Mouse (Mus musculus) induced T-regulatory cell, adult 2 months (primary cell): ENCODE measurements around the gene Pkd1.

Experiments used
- DNase-seq: peaks from one replicate; pipeline ENCODE4 v3.0.0-alpha.2; 2012; ENCODE audit warnings: low read depth

The Pkd1 gene

DNA sequence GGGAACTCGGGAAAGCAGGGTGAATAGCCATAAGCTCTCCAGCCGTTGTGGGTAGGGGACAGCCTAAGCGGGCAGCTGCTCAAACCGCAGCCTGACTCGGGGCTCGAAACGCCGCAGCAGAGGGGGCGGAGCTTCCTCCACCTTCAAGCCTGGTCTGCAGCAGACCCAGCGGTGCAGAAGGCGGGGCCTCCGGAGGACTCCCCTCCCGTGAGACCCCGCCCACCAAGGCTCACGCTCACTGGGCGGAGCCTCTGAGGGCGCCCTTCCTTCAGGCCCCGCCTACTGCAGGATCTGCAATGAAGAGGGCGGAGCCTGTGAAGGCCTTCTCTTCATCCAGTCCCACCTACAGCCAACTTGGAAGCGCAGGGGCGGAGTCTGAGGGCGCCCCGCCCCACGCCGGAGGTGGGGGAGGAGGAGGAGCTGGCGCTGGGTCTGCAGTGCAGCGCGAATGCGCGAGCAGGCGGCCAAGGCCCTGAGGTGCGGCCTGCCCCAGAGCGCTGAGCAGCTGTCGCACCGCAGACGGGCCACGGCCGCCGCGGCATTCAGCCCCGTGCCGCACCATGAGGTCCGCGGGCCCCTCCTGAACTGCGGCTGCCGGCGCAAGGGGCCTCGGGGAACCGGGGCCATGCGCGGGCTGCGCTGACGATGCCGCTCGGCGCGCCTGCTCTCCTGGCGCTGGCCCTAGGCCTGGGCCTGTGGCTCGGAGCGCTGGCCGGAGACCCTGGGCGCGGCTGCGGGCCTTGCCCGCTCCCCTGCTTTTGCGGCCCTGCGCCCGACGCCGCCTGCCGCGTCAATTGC, at the start of gene Pkd1:
Gene Pkd1, plus strand, starts transcription at position 217 of the 798 bp plus-strand sequence.
- DNase-seq: peak; percentile 100

DNA sequence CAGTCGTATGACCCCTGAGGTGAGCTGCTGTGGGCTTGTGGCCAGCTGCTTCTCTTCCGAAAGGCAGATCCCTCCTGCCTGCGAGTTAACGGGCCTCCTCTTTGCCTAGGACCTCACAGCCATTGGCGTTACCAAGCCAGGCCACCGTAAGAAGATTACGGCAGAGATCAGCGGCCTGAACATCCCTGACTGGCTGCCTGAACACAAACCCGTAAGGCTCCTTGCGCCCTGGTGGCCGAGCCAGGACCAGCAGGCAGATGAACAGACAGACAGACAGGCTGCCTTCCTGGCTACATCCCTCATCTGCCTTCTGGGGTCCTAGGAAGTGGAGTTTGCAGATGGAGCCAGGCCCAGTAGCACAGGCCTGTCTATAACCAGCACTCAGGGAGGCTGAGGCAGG, 47.4 kb upstream of the Pkd1 start:
- DNase-seq: peak; percentile 35

DNA sequence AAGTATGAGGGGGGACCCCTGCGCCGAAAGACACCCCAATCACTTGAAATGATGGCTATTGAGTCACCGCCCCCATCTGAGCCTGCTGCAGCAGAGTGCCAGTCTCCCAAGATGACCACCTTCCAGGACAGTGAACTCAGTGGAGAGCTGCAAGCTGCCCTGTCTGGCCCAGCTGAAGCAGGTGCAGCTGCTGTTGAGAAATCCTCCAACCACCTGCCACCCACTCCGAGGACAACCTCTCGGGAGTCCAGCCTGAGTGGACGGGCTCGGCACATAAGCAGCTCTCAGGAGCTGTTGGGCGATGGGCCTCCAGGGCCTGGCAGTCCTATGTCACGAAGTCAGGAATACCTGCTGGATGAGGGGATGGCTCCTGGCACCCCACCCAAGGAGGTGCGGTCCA, 45.5 kb upstream of the Pkd1 start:
- DNase-seq: no peak

DNA sequence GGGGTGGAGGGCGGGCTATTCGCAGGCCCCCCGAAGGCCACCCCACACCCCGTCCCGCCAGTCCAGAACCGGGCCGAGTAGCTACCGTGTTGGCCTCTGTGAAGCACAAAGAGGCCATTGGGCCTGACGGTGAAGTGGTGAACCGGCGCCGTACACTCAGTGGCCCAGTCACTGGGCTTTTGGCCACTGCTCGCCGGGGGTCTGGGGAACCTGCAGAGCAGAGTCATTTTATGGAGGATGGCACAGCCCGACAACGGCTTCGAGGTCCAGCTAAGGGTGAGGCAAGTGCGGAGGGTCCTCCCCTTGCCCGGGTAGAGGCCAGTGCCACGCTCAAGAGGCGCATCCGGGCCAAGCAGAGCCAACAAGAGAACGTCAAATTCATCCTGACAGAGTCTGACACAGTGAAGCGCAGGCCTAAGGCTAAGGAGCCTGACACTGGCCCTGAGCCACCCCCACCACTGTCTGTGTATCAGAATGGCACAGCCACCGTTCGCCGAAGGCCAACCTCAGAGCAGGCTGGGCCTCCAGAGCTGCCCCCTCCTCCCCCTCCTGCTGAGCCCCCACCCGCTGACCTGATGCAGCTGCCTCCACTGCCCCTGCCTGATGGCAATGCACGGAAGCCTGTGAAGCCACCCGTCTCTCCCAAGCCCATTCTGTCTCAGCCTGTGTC, 44.2 kb upstream of the Pkd1 start:
- DNase-seq: no peak

DNA sequence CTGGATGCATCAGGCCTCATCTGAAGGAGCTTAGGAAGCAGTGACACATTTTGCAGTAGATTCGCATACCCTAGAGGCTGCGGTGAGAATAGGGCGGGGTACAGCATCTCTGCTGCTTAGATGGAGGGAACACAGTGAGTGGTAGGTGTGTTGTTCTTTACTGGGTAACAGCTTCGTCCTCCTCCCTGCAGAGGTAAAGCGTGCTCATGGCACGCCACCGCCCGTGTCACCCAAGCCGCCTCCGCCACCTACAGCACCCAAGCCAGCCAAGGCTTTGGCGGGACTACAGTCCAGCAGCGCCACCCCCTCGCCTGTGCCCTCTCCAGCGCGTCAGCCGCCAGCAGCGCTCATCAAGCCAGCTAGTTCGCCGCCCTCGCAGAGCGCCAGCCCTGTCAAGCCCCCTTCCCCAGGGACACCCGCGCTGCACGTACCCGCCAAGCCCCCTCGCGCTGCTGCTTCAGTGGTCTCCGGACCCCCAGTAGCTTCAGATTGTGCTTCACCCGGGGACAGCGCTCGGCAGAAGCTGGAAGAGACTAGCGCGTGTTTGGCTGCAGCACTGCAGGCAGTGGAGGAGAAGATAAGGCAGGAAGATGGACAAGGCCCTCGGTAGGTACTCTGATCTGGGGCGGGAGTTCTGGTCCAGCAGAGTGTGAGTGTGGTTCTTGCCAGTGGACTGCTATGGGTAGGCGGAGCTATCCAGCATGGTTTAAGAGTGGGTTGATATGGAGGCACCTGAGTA, 43.1 kb upstream of the Pkd1 start:
- no peak for DNase-seq

DNA sequence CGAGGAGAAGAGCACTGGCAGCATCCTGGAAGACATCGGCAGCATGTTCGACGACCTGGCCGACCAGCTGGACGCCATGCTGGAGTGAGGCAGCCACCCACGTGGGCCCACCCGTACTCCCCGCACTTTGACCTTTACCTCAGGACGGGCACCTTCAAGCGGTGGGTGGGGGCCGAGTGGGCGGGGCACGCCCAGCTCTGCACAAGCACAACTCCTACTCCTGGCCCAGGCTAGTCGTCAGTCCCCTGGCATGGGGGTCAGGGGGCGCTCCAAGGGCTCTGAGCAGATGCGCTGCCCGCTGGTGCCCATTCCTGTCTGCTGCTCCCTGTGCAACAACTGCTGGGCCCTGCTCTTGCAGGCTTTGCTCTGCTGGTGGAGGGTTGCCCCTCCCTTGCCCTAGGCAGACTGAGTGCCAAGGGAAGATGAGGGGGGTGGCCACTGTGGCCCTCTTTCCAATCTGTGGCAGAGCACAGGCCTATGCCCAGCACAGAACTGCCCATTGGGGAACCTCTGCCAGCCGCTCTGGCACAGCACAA, 42.4 kb upstream of the Pkd1 start:
- no peak for DNase-seq

DNA sequence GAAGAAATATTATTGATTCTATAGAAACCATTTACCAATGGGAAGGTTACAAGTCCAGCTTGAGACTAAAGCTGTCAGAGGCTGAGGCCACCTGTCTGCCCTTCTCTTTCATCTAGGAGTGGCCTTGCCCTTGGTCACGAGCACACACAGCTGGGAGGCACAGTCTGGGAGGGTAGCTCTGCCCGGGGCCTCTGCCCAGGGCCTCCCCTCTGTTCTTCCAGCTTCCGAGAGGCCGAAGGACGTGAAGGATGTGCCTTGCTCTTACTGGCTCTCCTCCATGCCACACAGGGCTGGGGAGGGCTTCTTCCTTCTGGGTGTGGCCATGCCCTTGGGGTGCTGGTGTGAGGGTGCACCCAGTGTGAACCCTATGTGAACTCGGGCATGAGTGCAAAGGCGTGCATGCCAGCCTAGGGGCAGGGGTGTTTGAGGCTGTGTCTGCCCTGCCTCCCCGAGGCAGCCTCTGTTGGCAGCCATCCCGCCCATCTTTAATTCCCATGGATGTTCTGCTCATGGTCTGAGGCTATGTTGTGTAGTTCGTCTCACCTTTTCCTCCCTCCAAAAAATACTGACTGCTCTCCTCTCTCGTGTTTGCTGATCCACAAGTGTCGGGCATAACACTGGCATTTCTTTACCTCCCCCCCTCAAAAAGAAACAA, 41.7 kb upstream of the Pkd1 start:
- no peak for DNase-seq

DNA sequence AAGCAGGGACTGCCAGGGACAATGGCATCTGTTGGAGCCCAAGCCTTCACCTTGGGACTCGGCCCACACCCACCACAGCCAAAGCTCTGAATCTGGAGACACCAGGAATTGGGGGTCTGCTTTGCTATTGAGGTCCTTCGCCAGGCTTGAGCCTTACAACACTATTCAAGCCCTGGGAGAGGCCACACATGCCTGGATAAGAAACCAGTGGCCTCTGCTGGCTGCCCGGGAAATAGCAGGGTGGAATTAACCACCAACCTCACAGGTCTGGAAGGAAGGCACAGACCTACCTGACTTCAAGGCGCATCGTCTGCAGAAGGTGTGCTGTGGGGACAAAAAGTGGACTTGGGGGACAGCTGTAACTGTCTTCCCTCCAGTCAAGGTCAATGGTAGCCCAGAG, 36.0 kb upstream of the Pkd1 start:
- DNase-seq: peak; percentile 44

DNA sequence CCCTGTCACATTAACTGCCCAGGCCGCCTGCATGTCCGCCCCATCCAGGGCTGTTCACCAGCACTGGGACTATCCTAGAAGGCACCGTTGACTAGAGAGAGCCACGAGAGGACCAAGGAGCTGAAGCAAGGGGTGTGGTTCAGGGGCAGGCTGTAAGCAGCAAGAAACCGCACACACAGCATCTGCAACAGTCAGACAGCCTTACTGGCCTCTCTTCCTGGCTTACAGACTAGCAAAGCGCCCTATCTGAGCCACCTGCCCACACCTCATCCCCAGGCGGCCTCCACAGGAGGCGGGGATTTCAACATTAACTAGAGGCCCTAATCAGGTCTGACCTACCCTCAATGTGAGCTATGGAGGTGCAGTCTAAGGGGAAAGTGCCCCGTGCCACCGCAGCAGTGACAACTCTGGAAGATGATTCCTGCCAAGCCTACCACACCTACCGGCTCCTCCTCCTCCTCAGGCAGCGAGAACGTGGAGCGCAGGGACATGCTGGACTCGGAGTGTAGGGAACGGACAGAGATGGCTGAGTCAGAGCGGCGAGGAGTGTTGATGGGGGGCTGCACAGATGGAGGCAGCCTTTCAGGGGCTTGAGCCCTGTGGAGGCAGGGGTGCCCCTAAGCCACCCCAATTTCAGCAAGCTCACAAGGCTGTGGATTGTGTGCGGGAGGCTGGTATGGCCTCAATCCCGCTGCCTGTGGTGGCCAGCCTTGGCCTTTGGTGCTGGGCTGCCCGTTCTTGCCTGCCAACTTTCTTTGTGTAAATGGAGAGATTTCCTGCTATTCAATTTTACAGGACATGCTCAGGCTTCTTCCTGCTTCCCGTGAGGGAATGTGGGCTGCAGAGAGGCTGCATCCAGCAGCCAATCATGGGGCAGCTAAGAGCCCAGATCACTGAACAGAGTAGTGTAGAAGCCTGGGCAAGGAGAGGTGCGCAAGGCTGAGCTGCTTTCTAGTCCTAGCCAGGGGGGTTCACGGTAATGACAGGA, 35.1 kb upstream of the Pkd1 start:
- no peak for DNase-seq

DNA sequence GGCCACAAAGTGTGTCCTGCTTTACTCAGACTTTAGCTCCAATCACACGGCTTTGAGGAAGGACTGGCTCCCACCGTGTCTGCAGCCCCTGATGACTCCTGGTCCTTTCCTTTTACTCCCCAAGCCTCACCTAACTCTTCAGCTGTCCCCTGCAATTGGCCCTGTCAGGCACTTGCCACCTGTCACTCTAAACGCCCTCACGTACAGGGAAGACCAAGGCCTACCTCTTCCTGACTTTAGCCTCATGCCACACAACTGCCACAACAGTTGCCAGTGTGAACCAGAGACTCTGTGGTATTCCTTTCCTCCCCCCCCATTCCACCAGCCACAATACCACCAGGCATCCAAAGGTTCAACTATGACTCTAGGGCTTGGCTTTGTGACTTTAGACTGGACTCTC, 29.2 kb upstream of the Pkd1 start:
- DNase-seq: no peak

DNA sequence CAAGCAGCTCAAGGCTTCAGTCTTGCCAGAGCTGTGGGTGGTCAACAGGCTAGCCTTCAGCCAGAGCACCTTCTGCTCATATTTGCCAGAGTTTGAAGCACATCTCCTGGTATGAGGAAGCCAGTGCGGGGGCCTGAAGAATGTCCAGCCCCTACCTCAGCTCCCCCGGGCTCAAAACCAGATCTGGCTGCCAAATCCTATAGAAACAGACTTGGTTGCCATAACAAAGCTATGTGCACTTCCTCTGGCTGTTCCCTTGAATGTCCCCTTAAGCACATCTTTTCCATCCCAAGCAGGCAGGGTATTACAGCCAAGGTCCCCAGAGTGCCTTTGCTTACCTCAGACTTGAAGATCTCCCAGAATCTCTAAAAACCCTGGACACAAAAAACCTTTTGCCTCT, 24.9 kb upstream of the Pkd1 start:
- DNase-seq: no peak

DNA sequence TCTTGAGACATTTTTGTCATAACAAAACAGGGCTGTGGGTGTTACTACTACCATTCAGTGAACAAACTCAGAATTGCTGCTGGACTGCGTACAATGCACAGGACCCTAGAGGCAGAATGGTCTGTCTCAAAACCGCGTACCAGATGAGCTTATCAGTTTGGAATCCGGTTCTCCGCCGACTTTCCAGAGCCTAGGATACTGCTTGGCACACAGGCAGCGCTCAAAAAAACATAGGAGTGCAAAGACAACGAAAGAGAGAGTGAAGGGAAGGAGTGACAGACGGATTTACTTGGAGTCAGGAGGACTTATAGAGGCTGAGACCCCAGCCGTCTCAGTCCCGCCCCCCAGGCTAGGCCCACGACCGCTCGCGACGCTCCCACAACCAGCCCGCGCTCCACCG, 22.3 kb upstream of the Pkd1 start:
- no peak for DNase-seq

DNA sequence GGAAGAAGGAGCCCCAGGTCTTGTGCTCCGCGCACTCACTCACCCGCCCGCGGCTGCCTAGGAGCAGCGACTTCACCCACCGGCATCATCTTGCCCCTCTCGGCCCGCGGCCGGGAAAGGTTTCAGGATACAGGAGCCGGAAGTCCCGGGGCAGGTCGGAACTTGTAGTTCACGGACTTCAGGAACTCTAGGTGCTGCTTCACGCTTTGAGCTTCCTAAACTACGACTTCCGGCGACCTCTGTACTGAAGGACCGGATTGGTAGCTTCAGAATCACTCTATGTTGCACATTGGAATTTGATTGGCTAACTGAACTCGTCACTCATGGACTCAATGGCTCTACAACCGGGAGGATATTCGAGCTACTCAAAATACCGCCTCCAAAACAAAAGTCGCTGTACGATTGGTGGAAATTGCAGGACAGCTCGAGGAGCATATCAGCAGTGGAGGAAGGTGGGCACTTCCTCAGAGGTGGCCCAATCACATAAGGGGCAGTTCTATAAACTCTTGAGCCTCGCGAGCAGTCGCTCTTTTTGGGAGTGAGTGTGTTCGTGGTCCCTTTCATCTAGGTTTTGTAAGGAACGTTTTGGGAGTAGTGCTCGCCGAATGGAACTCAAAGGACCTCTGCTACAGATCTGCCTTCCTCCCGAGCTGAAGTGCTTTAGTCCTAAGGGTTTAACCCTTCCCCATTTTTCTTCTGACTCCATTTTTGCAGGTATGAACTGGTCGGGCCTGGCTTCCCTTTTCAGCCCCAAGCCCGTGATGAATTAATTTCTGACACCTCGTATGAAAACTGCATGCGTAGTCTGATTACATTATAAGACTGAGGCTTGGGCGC, 21.7 kb upstream of the Pkd1 start, which contains the start of gene Traf7:
Gene Traf7, minus strand, starts transcription at position 216 of the 837 bp plus-strand sequence.
- peak; percentile 99 for DNase-seq

DNA sequence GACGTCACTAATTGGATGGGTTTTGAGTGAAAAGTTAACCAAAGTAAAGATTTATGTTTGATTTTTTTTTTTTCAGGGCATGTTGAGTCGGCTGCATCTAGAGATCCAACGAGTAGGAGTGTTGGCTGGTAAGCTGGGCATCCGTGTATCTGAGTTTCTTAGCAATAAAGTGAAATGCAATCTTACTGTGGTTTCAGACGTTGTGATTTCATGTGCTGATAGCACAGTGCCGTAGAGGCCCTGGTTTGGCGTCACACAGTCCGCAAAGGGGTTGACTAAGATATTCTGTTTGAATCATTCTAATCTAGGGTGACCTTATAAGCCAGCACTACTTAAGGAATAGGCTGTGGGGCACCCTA, 21.1 kb upstream of the Pkd1 start:
- peak; percentile 85 for DNase-seq

DNA sequence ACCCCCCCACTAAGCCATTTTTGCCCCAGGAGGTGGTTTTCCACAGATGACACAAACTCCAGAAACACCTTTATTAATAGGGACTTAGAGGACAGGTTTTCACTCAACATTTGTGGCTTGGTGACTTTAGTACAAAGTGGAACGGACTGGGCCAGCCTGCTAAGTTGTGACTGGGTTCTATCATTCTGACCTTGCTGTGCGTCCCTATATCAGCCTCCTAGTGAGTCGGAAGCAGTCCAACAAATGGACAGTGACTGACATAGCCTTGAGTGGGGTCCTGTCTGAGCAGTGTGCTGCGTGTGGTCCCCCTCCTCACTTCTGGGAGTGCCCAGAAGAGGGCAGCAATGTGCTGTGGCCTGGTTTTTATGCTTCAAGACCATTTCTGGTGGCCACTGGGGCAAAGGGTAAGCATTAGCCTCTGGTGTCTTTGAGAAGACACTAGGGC, 20.6 kb upstream of the Pkd1 start:
- peak; percentile 84 for DNase-seq

DNA sequence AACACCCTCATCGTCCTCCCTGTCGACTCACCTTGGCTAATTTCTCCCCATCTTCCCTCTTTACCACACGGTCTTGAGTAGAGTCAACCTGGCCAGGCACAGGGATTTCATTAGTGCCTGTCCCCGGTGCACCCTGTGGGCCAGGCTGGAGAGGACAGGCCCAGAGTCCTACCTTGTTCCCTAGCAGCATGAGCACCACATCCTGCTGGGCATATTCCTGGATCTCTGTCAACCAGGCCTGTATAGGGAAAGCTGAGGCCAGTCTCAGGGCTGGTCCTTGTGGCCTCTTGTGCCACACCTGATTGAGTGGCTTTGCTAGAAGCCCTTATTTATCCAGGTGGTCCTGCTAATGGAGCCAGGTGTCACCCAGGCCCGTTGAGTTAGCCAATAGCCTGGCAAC, 19.8 kb upstream of the Pkd1 start:
- DNase-seq: peak; percentile 36

DNA sequence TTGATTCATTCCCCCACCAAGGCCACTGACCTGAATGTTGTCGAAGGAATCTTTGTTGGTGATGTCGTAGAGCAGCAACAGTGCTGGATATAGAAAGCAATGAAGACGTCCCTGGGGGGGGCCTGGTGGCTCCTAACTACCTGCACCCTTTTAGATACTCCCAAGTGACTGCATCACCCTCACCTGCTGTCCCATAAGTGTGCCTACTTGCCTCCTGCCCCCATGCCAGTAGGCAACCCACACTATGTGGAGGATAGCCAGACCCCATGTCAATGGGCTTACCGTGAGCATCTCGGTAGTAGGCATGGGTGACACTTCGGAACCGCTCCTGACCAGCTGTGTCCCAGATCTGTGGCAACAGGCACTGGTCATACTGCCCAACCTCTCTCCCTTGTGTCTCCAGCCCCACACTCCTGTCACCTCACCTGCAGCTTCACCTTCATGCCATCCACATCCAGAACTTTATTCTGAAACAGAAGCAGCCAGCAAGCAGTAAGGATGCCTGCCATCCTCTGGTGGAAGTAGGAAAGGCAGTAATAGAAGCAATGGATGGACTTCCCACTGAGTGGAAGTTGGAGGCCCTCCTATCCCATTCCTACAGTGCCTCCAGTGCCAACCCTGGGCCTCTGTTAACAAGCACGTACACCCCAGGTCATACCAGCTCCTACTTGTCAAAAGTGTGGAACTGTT, 19.1 kb upstream of the Pkd1 start:
- DNase-seq: no peak

DNA sequence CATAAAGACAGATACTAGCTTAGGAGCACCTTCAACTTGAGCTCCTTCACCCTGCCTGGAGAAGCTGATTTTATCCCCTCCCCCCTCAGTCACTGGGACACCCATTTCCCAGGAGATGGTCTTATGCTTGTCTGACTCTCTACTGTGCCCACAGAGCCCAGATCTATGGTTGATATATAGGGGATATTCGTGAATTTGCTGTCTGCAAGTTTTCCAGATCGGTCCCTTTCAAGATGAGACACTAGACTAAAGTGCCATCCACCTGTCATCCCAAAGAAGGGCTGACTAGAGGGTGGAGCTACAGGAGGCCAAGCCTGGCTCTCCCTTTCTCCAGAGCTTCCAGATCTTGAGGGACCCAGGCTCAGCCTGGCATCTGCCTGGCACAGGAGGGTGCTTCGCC, 18.6 kb upstream of the Pkd1 start:
- peak; percentile 32 for DNase-seq

DNA sequence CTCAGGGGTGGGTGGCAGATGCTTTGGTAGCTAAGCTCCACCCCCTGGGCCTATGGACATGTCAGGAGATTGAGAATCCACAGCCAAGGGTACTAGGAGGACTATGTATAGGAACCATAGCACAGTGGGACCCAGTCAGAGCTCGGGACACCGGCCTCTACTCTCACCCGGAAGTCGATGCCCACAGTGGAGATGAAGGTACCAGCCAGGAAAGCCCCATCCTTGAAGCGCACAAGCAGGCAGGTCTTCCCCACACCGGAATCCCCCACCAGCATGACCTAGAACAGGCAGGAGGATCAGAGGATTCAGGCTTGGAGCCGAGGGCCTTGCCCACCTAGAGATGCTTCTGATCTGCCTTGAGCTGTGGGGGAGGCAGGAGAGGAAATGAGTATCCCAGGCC, 17.6 kb upstream of the Pkd1 start:
- DNase-seq: peak; percentile 73
